Mouse (Mus musculus) frontal cortex, adult (tissue): ENCODE data around the gene Gm4884.
"Not testable (repeated sequence)": the region's sequence is repeated elsewhere in the genome, so short reads cannot be mapped to it uniquely, and the experiment has no call there.

ENCODE experiments used
- ATAC-seq: cut with Nextera tagmentation; 2 replicates; pipeline ENCODE4 v1.9.2; 2017; ENCODE audit warnings: mild to moderate bottlenecking, moderate library complexity, mixed read lengths; ENCODE audit not compliant: low TSS enrichment

The Gm4884 gene

DNA sequence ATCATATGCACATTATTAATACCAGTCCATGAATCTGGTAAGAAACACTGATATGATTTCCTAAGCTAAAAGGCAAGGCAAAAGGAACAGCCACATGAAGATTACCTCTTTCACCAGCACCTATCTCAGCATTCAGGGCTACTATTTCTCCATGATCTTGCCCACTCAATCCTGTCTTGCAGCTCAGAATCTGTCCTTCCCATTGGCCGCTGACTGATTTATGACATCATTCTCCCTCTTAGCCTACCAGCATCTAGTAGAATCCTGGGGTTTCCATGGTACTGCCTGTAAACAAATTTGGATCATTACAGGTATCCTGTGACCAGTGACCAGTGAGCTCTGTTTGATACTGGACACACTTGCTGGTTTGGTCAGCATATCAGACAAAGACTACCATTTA lies at the start of gene Gm4884:
TSS of gene Gm4884 (plus strand) at position 301 of the 400 bp plus-strand sequence.
- not testable (repeated sequence) for ATAC-seq

DNA sequence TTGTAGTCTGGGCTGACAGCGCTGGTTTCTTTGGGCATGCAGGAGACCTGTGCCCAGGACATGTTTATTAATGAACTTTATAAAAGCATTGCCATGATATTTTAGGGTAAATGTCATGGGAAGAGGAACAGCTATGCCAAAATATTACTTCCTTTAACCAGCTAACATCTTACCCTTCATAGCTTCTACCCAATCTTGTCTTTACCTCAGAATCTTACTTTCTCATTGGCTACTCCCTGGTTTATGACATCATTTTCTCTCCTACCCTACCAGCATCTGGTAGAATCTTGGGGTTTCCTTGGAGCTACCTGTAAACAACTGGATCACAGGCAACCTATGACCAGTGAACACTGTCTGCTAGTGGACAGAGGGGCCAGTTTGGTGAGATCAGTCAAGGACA lies 45.3 kb upstream of the Gm4884 start, which contains the start of gene 4930433I11Rik:
TSS of gene 4930433I11Rik (plus strand) at position 301 of the 400 bp plus-strand sequence.
- no peak for ATAC-seq

DNA sequence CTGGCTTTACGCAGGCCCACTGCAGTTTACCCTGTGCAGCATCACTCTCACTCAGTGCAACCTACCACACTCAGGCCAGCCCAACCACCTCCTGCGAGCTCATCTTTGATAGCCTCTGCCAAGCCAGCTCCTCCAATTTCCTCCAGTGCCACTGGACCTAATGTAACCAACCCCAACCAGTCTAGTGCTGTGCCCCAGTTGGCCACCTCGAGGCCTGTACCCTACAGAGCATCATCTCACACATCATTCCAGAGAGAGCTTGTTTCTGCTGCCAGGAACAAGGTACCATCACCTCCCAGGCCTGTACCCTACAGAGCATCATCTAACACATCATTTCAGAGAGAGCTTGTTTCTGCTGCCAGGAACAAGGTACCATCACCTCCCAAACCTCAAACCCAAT lies 11.5 kb downstream of the Gm4884 start:
- ATAC-seq = not testable (repeated sequence)
